Mouse (Mus musculus) stomach, postnatal 0 days (tissue): ENCODE measurements around the gene Fstl4. TPM values are rescaled to one million over a fixed set of nuclear protein-coding genes. Genes with fewer than 3 reads are reported as not detected.
A peak's percentile ranks its signal among the peaks of the same experiment; 100 is the strongest.

Experiments used
- ATAC-seq: fragments of 200-750 bp; cut with Nextera tagmentation; 2 replicates; pipeline ENCODE4 v1.8.0; 2017; ENCODE audit not compliant: low FRiP score, low TSS enrichment
- DNase-seq: peaks from one replicate; pipeline ENCODE4 v3.0.0-alpha.2; 2016; ENCODE audit warnings: low spot score
- H3K27ac ChIP-seq: fragments of 300-500 bp; sonication (generic); replicated peaks from 2 replicates; pipeline ENCODE4 v1.5.1; 2014; ENCODE audit warnings: mild to moderate bottlenecking, control low read depth
- H3K27me3 ChIP-seq: fragments of 300-500 bp; sonication (generic); 2 replicates; pipeline ENCODE4 v1.6.1; 2014; ENCODE audit warnings: low read length; ENCODE audit not compliant: control insufficient read depth, insufficient read depth
- H3K36me3 ChIP-seq: fragments of 300-500 bp; sonication (generic); 2 replicates; pipeline ENCODE4 v1.6.1; 2014; ENCODE audit warnings: low read length, mixed read lengths; ENCODE audit not compliant: control insufficient read depth, insufficient read depth
- H3K4me1 ChIP-seq: fragments of 300-500 bp; sonication (generic); replicated peaks from 2 replicates; pipeline ENCODE4 v1.6.1; 2014; ENCODE audit warnings: antibody characterized with exemption; ENCODE audit not compliant: control insufficient read depth, insufficient read depth
- H3K4me2 ChIP-seq: fragments of 300-500 bp; sonication (generic); replicated peaks from 2 replicates; pipeline ENCODE4 v1.6.1; 2014; ENCODE audit warnings: low read depth, mild to moderate bottlenecking, control low read depth, moderate library complexity
- H3K4me3 ChIP-seq: fragments of 300-500 bp; sonication (generic); 2 replicates; pipeline ENCODE4 v1.5.1; 2014; ENCODE audit warnings: low read depth, low read length, control low read depth
- H3K9ac ChIP-seq: fragments of 300-500 bp; sonication (generic); 2 replicates; pipeline ENCODE4 v1.6.1; 2014; ENCODE audit warnings: mild to moderate bottlenecking, low read length, control low read depth, mixed read lengths
- H3K9me3 ChIP-seq: fragments of 300-500 bp; sonication (generic); 2 replicates; pipeline ENCODE4 v1.6.1; 2016; ENCODE audit warnings: low read length; ENCODE audit not compliant: control insufficient read depth
- CTCF ChIP-seq: IDR thresholded peaks from 2 replicates; pipeline ENCODE4 v1.5.1; 2016; ENCODE audit warnings: antibody characterized with exemption, low read depth, mild to moderate bottlenecking, moderate library complexity
- EP300 ChIP-seq: optimal IDR thresholded peaks from 2 replicates; pipeline ENCODE3; 2016; ENCODE audit warnings: antibody characterized with exemption
- WGBS: fragments of 180-500 bp; shearing (Covaris S2); extraction: QIAGEN DNeasy Blood & Tissue Kit; methylation state at CpG from one replicate; pipeline ENCODE4 v1.1.7; 2014; 5-methylcytosine and 5-hydroxymethylcytosine counted together
- polyA plus RNA-seq: library from polyadenylated mRNA; unstranded; fragments of >200 nt; fragmentation: Nextera tagmentation; extraction: Ambion mirVana; gene quantifications from 2 replicates; pipeline ENCODE4 v1.2.1, GENCODE M21; 2015

Fstl4 gene
- polyA plus RNA-seq, 1 experiment from 2014 or later, result 1.1 TPM

DNA sequence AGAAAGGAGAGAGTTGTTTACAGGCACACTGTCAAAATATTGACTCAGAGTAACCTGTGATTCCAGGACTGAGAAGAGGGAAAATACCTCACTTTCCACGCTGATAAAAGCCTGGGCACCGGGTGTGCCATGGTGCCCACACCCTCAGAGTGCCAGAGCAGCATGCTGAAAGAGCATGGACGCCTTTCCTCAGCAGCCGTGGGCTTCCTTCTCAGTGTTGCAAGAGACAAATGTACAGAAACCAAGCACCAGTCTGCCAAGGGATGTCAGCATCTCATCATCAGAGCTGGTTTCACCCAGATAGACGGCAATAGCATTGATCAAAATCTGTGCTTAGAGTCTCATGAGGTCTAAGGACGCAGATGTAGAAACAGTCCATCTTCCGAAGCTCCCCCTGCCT, 125.7 kb downstream of the Fstl4 start:
- 46% methylated on average over 7 of the region's 7 CpGs for WGBS

GRCm38 (mm10) chr11:52904101-52904500, 139.7 kb downstream of the Fstl4 start:
- H3K4me1 ChIP-seq, result no peaks in the 10 kb centered on the region
- WGBS, result 77% methylated on average over 5 of the region's 5 CpGs
- ATAC-seq (no peak), DNase-seq (no peak)
- no peaks in the 10 kb centered on the region for H3K9me3 ChIP-seq
- no peak overlapping the region for H3K4me3 ChIP-seq
- no peak overlapping the region for H3K4me2 ChIP-seq
- H3K27me3 ChIP-seq, result no peaks in the 10 kb centered on the region
- H3K9ac ChIP-seq, result no peak overlapping the region
- TF ChIP-seq EP300 (no peak), CTCF (no peak)
- no peak overlapping the region for H3K27ac ChIP-seq
- no peaks in the 10 kb centered on the region for H3K36me3 ChIP-seq

More for the DNA sequence above, 125.7 kb downstream of the Fstl4 start:
- no peak for ATAC-seq
- no peaks in the 10 kb centered on the region for H3K4me1 ChIP-seq
- no peaks in the 10 kb centered on the region for H3K9me3 ChIP-seq
- no peak for TF ChIP-seq CTCF
- no peak for TF ChIP-seq EP300
- H3K4me3 ChIP-seq, result no peak overlapping the region
- H3K4me2 ChIP-seq, result no peak overlapping the region
- H3K36me3 ChIP-seq, result no peaks in the 10 kb centered on the region
- H3K9ac ChIP-seq, result no peak overlapping the region
- H3K27me3 ChIP-seq, result no peaks in the 10 kb centered on the region
- no peak for DNase-seq
- no peak overlapping the region for H3K27ac ChIP-seq

- no peak overlapping the region for H3K27ac ChIP-seq
- H3K9me3 ChIP-seq, result no peaks in the 10 kb centered on the region
- TF ChIP-seq CTCF (peak; percentile 37), EP300 (no peak)
- no peaks in the 10 kb centered on the region for H3K27me3 ChIP-seq
- no peaks in the 10 kb centered on the region for H3K4me1 ChIP-seq
- 42% methylated on average over 7 of the region's 7 CpGs for WGBS
- ATAC-seq (no peak), DNase-seq (peak; percentile 55)
- H3K4me2 ChIP-seq, result no peak overlapping the region
- no peaks in the 10 kb centered on the region for H3K36me3 ChIP-seq
- H3K4me3 ChIP-seq, result no peak overlapping the region
- H3K9ac ChIP-seq, result no peak overlapping the region
Measured at GRCm38 (mm10) chr11:52910788-52911187, 146.4 kb downstream of the Fstl4 start.

DNA sequence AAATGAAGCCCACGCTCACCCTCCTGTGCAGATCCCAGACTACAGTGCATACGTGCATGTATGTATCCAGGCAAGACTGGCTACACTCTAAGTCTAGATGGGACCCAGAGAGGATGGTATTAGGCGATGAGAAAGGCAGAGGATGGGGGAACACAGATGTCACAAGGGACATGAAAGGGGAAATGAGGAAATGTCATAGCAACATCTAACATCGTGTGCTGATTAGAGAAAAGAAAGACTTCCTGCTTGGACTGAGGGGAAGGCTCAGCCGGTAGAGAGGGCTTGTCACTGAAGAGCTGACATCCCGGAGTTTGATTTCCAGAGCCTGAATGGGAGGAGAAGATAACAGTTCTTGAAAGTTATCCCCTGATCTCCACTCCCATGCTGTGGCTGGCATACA, 150.0 kb downstream of the Fstl4 start:
- ATAC-seq, result no peak
- WGBS, result 64% methylated on average over 6 of the region's 6 CpGs
- Histone ChIP-seq H3K27me3 (no peaks in the 10 kb centered on the region), H3K27ac (no peak overlapping the region), H3K9ac (no peak overlapping the region), H3K9me3 (no peaks in the 10 kb centered on the region), H3K4me1 (0 out of 2 replicates have a peak, but pooled peaks cover 1% of the 10 kb centered on the region), H3K4me2 (no peak overlapping the region), H3K4me3 (no peak overlapping the region), H3K36me3 (no peaks in the 10 kb centered on the region)
- no peak for DNase-seq
- TF ChIP-seq EP300 (no peak), CTCF (no peak)

DNA sequence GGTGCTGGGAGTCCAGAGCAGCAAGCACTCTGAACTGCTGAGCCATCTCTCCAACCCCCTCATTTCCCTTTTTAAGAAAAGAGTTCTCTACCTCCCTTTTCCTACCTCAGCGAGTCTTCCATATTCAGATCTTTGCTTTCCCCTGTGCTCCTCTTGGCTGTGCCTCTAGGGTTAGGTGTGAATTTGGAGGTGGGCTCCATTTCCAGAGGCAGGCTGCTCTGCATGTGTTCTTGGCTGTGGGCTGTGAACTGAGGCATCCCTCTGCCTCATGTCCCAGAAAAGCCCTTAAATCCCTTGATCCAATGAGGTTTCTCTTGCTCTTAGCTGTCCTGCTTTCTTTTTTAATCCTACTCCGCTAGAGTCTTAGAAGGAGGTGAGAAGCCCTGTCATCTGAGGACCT, 151.2 kb downstream of the Fstl4 start:
- Histone ChIP-seq H3K4me3 (no peak overlapping the region), H3K27ac (no peak overlapping the region), H3K36me3 (no peaks in the 10 kb centered on the region), H3K4me2 (no peak overlapping the region), H3K4me1 (0 out of 2 replicates have a peak, but pooled peaks cover 2% of the 10 kb centered on the region), H3K9me3 (no peaks in the 10 kb centered on the region), H3K27me3 (no peaks in the 10 kb centered on the region), H3K9ac (no peak overlapping the region)
- no peak for DNase-seq
- 82% methylated on average over 2 of the region's 2 CpGs for WGBS
- TF ChIP-seq CTCF (no peak), EP300 (no peak)
- no peak for ATAC-seq

- Histone ChIP-seq H3K4me2 (no peak overlapping the region), H3K27me3 (no peaks in the 10 kb centered on the region), H3K4me1 (0 out of 2 replicates have a peak, but pooled peaks cover 2% of the 10 kb centered on the region), H3K27ac (no peak overlapping the region), H3K36me3 (no peaks in the 10 kb centered on the region), H3K9me3 (no peaks in the 10 kb centered on the region), H3K4me3 (no peak overlapping the region), H3K9ac (no peak overlapping the region)
- ATAC-seq (no peak), DNase-seq (peak; percentile 14)
- WGBS, result 27% methylated on average over 15 of the region's 15 CpGs
- TF ChIP-seq CTCF, result no peak
- no peak for TF ChIP-seq EP300
Measured at GRCm38 (mm10) chr11:52919231-52919960, 155.0 kb downstream of the Fstl4 start.
